Mouse (Mus musculus) myocyte (in vitro differentiated cells): ENCODE measurements around the gene Raly.

Experiments used
- E2F4 ChIP-seq: IDR thresholded peaks from one replicate; pipeline ENCODE4 v1.6.1; 2011; ENCODE audit warnings: mild to moderate bottlenecking, control low read depth, moderate library complexity; ENCODE audit not compliant: insufficient read depth
- MAX ChIP-seq: IDR thresholded peaks from one replicate; pipeline ENCODE4 v1.6.1; 2011; ENCODE audit warnings: low read depth, mild to moderate bottlenecking, control low read depth
- MYOD1 ChIP-seq, 3 experiments: IDR thresholded peaks; one replicate each; pipeline ENCODE4 v1.6.1; 2011; ENCODE audit warnings: control low read depth in 2 of 3, low read depth in 2 of 3, mild to moderate bottlenecking in 2 of 3, moderate library complexity in 1 of 3; ENCODE audit not compliant: insufficient read length in 2 of 3, control insufficient read depth in 1 of 3
- POLR2A ChIP-seq: IDR thresholded peaks from one replicate; pipeline ENCODE4 v1.6.1; 2011; ENCODE audit warnings: low read depth, mild to moderate bottlenecking, control low read depth, moderate library complexity; ENCODE audit not compliant: insufficient read length
- TCF3 ChIP-seq: IDR thresholded peaks from one replicate; pipeline ENCODE4 v1.6.1; 2011; ENCODE audit warnings: low read depth, control low read depth; ENCODE audit not compliant: insufficient read length

- TF ChIP-seq MYOD1 (IDR thresholded peaks at IDR 0.05; ENCODE audit: control insufficient read depth in 1 of 3, insufficient read length in 2 of 3, low read depth in 2 of 3) (no peak), MAX (no peak), E2F4 (no peak), TCF3 (no peak), POLR2A (no peak)
These were observed 41.6 kb upstream of the Raly start for GRCm38 (mm10) chr2:154749046-154750036.
